In the genomic region with DNA sequence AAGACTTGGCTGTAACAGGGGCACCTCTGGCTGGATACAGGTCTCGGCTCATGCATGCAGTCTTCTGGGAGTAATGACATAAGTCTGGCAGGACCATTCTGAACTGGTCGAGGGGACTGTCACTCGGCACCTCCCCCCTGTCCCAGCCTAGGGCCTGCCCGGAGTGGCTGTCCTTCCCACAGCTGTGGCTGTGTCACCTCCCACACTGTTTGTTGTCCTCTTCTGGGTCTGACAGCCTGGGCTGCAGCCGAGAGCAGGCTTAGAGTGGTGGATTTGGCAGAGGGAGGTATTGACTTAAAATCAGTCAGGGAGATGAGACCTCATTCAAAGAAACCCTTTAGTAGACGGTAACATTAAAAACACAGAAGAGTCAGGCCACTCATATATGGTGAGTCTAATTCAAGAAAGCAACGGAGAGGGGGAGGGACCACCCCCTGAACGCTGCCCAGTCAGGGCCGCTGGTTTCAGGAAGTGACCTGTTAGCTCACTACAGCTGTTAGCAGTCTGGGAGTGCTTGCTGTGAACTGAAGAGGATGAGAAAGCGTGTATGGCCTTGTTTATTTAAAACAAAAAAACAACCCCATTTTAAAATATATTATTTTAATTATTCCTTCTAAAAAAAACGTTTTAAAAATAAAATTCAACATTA, we compare ENCODE assay signal across 10 mouse cellular contexts.
DNase-seq lines count a peak whose midpoint lies in the region; ATAC-seq lines count a peak whose summit lies in the region.
"Had no signal": no experiment of that assay in that cellular context is flagged by ENCODE, and none has a peak within 500 bp of the region (broad histone marks: within the 10 kb centered on the region; RNA-seq: fewer than 3 reads in every experiment).

No protein-coding gene starts in this region.

- H3K27me3 ChIP-seq in midbrain, embryonic 10.5 days (ENCODE audit: low read depth, poor library complexity, severe bottlenecking): peaks cover 28% of the 10 kb centered on the region
- no peaks in the 10 kb centered on the region for H3K27me3 ChIP-seq in midbrain, embryonic 14.5 days (ENCODE audit: control insufficient read depth, insufficient read depth, low read length)
- no peaks in the 10 kb centered on the region for H3K27me3 ChIP-seq in liver, embryonic 12.5 days (replicated peaks)
- H3K27me3 ChIP-seq: Patski had no signal

- no peaks in the 10 kb centered on the region for H3K9me3 ChIP-seq in midbrain, embryonic 10.5 days (replicated peaks)
- H3K9me3 ChIP-seq in midbrain, embryonic 14.5 days (ENCODE audit: control insufficient read depth, low read length): no peaks in the 10 kb centered on the region
- H3K9me3 ChIP-seq in liver, embryonic 12.5 days (replicated peaks): no peaks in the 10 kb centered on the region
- H3K9me3 ChIP-seq: forebrain, embryonic 12.5 days had no signal

- 0 out of 2 replicates have a peak overlapping the region, but pooled peaks have one; percentile 14 for H3K4me3 ChIP-seq in midbrain, embryonic 10.5 days
- no peak overlapping the region for H3K4me3 ChIP-seq in midbrain, embryonic 14.5 days (replicated peaks; ENCODE audit: low read depth, low read length)
- H3K4me3 ChIP-seq in liver, embryonic 12.5 days: no peak overlapping the region
- H3K4me3 ChIP-seq: forebrain, embryonic 12.5 days had no signal

- no peak overlapping the region for H3K4me2 ChIP-seq in midbrain, embryonic 14.5 days (ENCODE audit: low read length)
- H3K4me2 ChIP-seq in liver, embryonic 12.5 days: no peak overlapping the region; the same call in 1 of the 2 replicates
- H3K4me2 ChIP-seq: forebrain, embryonic 12.5 days had no signal

- peaks cover 37% of the 10 kb centered on the region for H3K4me1 ChIP-seq in midbrain, embryonic 10.5 days
- H3K4me1 ChIP-seq in midbrain, embryonic 14.5 days (ENCODE audit: control insufficient read depth, insufficient read depth, low read length): no peaks in the 10 kb centered on the region; the same call in 1 of the 2 replicates
- H3K4me1 ChIP-seq in liver, embryonic 12.5 days: peaks cover 9% of the 10 kb centered on the region; the same call in 1 of the 2 replicates

- no peak overlapping the region for H3K9ac ChIP-seq in midbrain, embryonic 14.5 days (replicated peaks; ENCODE audit: low read length)
- H3K9ac ChIP-seq in liver, embryonic 12.5 days: no peak overlapping the region
- H3K9ac ChIP-seq: forebrain, embryonic 12.5 days had no signal

- H3K27ac ChIP-seq in midbrain, embryonic 10.5 days (replicated peaks): no peak overlapping the region
- H3K27ac ChIP-seq in midbrain, embryonic 14.5 days (replicated peaks; ENCODE audit: low read depth, low read length): no peak overlapping the region
- H3K27ac ChIP-seq in liver, embryonic 12.5 days: no peak overlapping the region
- H3K27ac ChIP-seq: forebrain, embryonic 12.5 days had no signal

- H3K36me3 ChIP-seq in midbrain, embryonic 10.5 days: no peaks in the 10 kb centered on the region
- H3K36me3 ChIP-seq in midbrain, embryonic 14.5 days (ENCODE audit: control insufficient read depth, insufficient read depth, low read length): no peaks in the 10 kb centered on the region
- H3K36me3 ChIP-seq in liver, embryonic 12.5 days: peaks cover 77% of the 10 kb centered on the region
- H3K36me3 ChIP-seq: forebrain, embryonic 12.5 days had no signal

- 22% methylated on average over 11 of the region's 11 CpGs for WGBS in midbrain, embryonic 10.5 days
- WGBS in midbrain, embryonic 14.5 days: 14% methylated on average over 11 of the region's 11 CpGs
- WGBS in liver, embryonic 12.5 days (ENCODE audit: insufficient replicate concordance): 56% methylated on average over 11 of the region's 11 CpGs

- no peak for ATAC-seq in midbrain, embryonic 14.5 days (ENCODE audit: low FRiP score, low TSS enrichment)
- peak; percentile 31 for ATAC-seq in liver, embryonic 12.5 days

- DNase-seq in embryo, embryonic 10 days (ENCODE audit: low spot score): peak; percentile 34
- no peak for DNase-seq in embryo, embryonic 11 days
- DNase-seq in midbrain, embryonic 10.5 days (ENCODE audit: low spot score): peak; percentile 34
- DNase-seq in midbrain, embryonic 14.5 days: no peak
- no peak for DNase-seq in adipocyte (ENCODE audit: low spot score)
- no peak for DNase-seq in left cerebral cortex, adult 8-10 months (ENCODE audit: low spot score in 2 of 2)
- no peak for DNase-seq in cerebellum, adult 11 months

Comparison
In these comparisons a context has a peak if more than half of its experiments do, and no peak if none do; other contexts are left out.
1. DNase-seq: peak in embryo, embryonic 10 days (single experiment) and midbrain, embryonic 10.5 days (single experiment); none in embryo, embryonic 11 days (single experiment), midbrain, embryonic 14.5 days (single experiment), adipocyte (single experiment), left cerebral cortex, adult 8-10 months (0 of 2) and cerebellum, adult 11 months (single experiment).